Mouse (Mus musculus) kidney, adult 8-10 months (tissue): Measurements from ENCODE around the gene Dlx5.

ENCODE experiments used
- DNase-seq, 2 experiments: peaks; one replicate each; pipeline ENCODE4 v3.0.0; 2022

Gene Dlx5

DNA sequence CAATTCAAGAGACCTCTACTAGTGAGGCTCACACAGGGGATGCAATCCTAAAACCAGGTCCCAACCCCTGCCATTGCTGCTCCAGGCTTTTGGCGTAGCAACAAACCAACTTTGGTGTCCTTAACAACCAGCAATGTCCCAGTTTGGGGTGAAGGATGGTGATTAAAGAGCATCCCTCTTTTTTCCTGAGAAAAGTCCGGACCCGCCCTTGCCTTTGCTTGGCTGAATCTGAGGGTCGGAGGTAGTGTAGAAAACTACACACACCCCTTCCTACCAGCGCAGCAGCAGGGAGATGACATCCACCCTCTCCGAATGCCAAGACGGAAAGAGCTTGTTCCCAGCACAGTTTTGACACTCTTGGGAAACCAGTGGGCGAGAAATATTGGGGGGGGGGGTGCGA, 6.2 kb downstream of the Dlx5 start:
- no peak for DNase-seq

- no peak for DNase-seq
Measured at GRCm38 (mm10) chr6:6875136-6875535, 6.7 kb downstream of the Dlx5 start.

DNA sequence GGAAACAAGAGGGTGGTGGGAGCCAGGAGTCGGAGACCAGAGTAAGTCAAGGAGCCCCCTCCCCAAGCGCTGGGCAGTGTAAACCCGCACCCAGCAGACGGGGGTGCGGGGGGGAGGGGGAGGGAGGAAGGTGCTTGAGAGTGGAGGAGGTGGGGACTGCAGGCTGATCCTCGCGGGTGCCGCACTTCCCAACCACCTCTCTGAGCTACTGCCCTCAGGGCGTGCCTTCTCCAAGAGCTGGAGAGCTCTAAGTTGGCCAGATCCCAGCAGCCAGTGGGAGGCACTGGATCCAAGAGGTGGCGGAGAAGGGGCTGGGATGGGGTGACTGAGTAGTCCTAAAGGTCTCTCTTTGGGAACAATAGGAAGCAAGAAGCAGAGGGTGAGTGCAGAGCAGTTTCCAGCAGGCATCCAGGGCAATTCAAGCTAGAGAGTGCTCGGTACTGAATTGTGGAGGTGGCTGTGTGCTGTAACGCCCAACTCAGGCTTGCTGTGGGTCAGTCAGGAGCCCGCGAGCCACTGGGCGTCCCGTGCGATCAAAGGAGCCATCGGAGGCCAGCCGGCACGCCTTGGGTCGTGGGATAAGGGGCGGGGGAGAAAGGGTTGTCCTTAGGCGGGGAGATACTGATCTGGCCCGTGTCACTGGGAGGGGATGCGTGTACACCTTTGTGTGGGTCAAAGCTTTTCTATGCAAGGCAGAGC, 7.7 kb downstream of the Dlx5 start:
- DNase-seq = no peak

GRCm38 (mm10) chr6:6873476-6874072, 8.3 kb downstream of the Dlx5 start:
- no peak for DNase-seq

DNA sequence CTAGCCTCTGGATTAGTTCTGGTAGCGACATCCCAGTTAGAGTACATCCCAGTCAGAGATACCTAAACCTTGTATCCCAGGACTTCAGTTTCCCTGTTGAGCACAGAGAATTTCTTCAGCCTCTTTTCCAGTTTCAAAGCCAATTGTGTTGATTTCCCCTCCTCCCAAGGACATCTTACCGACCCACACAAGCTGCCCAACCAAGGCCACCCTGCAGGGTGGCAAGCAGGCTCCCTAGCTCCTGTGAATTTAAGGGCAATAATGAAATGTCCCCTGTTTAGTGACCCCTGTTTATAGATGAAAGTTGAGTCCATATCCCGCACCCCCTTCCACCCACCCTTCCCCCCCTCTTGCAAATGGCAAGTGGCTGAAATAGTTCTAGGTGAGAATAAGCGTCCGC, 9.0 kb downstream of the Dlx5 start:
- DNase-seq = no peak

DNA sequence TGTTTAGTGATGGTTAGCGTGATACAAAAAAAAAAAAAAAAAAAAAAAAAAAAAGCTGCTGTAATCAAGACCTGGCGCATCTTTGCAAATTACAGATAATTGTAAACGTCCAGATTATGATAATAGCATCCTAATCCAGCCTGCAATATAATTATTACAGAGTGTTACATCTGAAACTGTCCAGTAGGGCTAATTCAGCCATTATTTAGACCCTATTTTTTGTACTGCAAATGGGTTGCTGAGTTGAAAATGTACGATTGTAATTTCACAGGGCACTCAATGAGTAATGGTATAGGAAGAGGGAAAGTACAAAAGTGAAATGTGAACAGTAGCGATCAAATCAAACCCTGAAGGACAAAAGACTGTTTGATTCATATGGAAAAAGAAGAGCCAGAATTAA, 10.2 kb downstream of the Dlx5 start:
- no peak for DNase-seq

- no peak for DNase-seq
Measured at GRCm38 (mm10) chr6:6870876-6871420, 10.9 kb downstream of the Dlx5 start.

DNA sequence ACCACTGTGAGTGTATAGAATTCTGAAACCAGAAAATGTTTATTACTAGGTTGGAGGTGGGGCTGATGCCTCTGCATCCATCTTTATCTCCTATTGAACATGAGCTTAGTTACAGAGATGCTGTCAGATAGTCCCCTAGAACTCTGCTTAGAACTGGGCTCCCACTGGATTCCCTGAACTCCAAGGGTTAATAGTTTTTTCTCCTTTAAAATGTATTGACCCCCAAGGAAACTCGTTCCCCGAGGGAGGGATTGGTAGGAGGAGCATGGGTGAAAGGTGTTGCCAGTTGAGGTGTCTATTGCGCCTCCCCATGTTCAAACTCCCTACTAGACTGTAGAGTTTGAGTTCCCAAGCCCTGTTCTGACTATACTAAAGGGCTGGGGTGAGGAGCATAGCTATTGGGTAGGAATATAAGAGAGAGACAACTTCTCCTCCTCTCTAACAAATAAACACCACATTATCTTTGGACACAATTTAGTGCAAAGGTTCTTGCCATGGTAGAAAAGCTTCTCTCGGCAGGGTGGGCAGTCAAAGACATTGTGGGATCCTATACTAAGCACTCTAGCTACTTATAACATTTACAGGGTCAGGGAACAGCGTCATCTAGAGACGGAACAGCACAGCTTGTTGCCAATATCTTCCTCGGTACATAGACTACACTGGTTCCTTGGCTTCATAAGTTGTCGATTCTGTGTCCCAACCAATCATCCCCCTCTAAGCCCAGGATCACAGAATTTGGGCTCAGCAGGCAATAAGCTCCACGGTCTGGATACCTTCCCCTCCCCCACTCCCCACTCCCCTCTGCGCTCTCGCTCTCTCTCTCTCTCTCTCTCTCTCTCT, 11.7 kb downstream of the Dlx5 start:
- DNase-seq = no peak

DNA sequence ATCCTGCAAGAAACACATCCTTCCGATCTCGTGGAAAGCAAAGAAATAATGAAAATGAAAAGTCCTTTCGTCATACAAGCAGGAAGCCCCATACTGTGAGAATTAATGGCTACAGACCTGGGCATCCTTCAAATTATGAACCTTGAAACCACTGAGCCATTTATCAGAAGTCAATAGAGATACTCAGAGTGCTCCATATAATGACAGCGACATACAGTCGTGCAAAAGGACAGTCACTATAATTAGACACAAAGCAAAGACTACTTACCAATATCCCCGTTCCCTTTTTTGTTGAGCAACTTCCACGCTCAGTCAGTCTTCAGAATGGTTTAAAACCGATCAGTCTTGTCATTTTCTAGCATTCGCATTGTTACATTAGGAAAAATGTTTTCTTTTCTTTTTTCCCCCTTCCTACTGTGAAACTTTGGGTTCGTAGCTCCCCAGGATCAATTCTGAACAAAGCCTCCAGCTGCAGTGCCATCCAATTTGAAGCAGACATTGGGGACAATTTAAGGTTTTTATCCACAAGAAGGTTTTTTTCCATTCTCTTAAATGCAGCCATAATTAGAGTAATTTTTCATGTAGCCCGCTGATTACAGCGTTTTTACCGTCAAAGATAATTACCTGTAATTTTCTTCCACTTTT, 12.7 kb downstream of the Dlx5 start:
- DNase-seq = no peak

- no peak for DNase-seq
Measured at GRCm38 (mm10) chr6:6867031-6867430, 14.9 kb downstream of the Dlx5 start.

- DNase-seq = no peak
Measured at GRCm38 (mm10) chr6:6864441-6865440, 17.1 kb downstream of the Dlx5 start.

- no peak for DNase-seq
Measured at GRCm38 (mm10) chr6:6863955-6864354, 17.9 kb downstream of the Dlx5 start.

- no peak for DNase-seq
Measured at GRCm38 (mm10) chr6:6863160-6863870, 18.6 kb downstream of the Dlx5 start, which contains the start of gene Dlx6. TSS of gene Dlx6 (plus strand) at chr6:6863334.

GRCm38 (mm10) chr6:6862611-6863010, 19.3 kb downstream of the Dlx5 start:
- DNase-seq = no peak

- DNase-seq = no peak
Measured at GRCm38 (mm10) chr6:6861798-6862428, 20.0 kb downstream of the Dlx5 start.

DNA sequence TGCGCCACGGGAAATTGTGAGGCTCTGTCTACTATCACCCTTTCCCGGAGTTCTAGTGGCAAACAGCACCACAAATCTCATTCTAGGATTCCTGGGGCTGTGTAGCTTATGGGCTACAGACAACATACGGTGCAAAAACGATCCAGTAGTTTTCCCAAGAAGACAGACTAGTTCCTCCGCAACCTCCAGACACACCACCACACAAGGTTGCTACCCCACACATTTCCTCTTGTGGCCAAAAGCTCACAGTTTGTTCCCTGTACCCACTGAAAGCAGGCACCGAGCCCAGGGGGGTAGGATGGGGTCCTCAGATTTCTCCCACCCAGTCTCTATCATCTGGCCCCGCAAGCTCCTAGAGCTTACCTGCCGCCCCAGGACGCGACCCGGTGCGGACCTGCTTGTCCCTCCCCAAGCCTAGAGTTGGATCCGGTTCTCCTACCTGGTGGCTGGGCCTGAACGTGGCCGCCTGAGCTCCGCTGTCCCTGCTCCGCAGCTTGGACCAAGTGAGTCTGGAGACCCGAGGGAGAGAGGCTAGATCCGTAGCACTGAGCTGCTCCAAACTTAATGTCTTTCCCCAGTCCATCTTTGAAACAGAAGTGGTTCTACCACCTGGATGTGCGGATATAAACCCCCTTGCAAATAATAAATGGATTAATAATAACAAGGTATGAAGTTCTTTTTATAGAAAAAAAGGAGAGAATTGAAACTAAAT, 20.6 kb downstream of the Dlx5 start:
- DNase-seq = no peak

DNA sequence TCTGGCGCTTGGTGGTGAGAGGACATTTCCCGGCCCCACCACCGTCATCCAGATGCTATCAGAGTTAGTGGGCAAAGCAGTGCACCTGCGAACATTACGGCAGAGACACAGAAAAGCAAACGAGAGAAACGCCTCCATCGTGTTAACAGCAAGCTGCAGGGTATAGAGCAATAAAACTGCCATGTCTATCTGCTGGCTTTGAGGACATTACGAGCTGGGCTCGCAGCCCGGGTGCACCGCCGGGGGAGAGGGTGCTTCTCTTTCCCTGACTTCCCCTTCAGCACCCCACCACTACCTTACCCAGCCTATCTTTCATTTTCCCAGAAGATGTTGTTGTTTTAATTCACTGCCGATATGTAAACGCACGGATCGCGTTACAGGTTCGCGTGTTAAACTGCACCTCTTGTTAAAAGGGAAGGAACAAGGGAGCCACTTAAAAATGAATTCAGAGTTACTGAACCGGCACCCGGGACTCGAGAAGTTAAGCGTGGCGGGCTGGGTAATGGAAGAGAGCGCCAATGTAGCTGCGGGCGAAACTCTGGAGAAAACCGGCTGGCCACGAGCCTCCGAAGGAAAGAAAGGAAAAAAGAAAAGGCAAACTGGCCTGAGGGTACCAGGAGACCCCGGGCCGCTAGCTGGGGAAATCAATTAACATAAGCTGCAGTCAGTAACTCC, 21.3 kb downstream of the Dlx5 start:
- DNase-seq = no peak

GRCm38 (mm10) chr6:6859950-6860410, 21.9 kb downstream of the Dlx5 start:
- DNase-seq = no peak
